Mouse (Mus musculus) CH12.LX (cell line): Measurements from ENCODE around the gene Sema3a. TPM values are rescaled to one million over a fixed set of nuclear protein-coding genes. Genes with fewer than 3 reads are reported as not detected.
A peak's percentile ranks its signal among the peaks of the same experiment; 100 is the strongest.

Experiments used
- DNase-seq: peaks from one replicate; pipeline ENCODE4 v3.0.0-alpha.2; 2013; ENCODE audit errors: extremely low read depth
- H3K27ac ChIP-seq: 2 replicates; pipeline ENCODE4 v1.5.1; 2012; ENCODE audit warnings: low read depth, mild to moderate bottlenecking, control low read depth, moderate library complexity; ENCODE audit not compliant: insufficient read depth
- H3K27me3 ChIP-seq: replicated peaks from 2 replicates; pipeline ENCODE3; 2012; ENCODE audit warnings: inconsistent platforms
- H3K36me3 ChIP-seq, 2 experiments: replicated peaks in 1 of 2; 2 replicates each; pipeline versions ENCODE3 to v1.6.1; 2012; ENCODE audit warnings: inconsistent platforms in 1 of 2, low read length in 1 of 2, mild to moderate bottlenecking in 1 of 2, mixed read lengths in 1 of 2, moderate library complexity in 1 of 2; ENCODE audit not compliant: control insufficient read depth in 1 of 2, insufficient read depth in 1 of 2
- H3K4me1 ChIP-seq, 2 experiments: 2 replicates each; pipeline ENCODE4 v1.6.1; 2012; ENCODE audit warnings: inconsistent platforms in 1 of 2, moderate library complexity in 1 of 2; ENCODE audit not compliant: insufficient read depth in 2 of 2, control insufficient read depth in 1 of 2
- H3K4me2 ChIP-seq: 2 replicates; pipeline ENCODE4 v1.6.1; 2012; ENCODE audit warnings: low read depth, mild to moderate bottlenecking, control low read depth; ENCODE audit not compliant: poor library complexity, insufficient read depth, severe bottlenecking
- H3K4me3 ChIP-seq, 3 experiments: fragments of 150-350 bp in 1 of 3; sonication (generic) in 1 of 3; replicated peaks in 1 of 3; 2 replicates each; pipeline versions ENCODE3 to v1.5.1; 2011 to 2012; ENCODE audit warnings: low read depth in 2 of 3, low read length in 2 of 3, mild to moderate bottlenecking in 2 of 3, moderate library complexity in 2 of 3, control low read depth in 1 of 3, improper control_type of control experiment in 1 of 3, inconsistent platforms in 1 of 3, mixed read lengths in 1 of 3; ENCODE audit not compliant: poor library complexity in 1 of 3
- H3K79me2 ChIP-seq: replicated peaks from 2 replicates; pipeline ENCODE4 v1.6.1; 2012; ENCODE audit warnings: mild to moderate bottlenecking, moderate library complexity; ENCODE audit not compliant: control insufficient read depth, poor library complexity, insufficient read depth, severe bottlenecking; ENCODE audit errors: extremely low read depth
- H3K9ac ChIP-seq: 2 replicates; pipeline ENCODE4 v1.6.1; 2012; ENCODE audit warnings: low read depth, mild to moderate bottlenecking, control low read depth, moderate library complexity; ENCODE audit not compliant: insufficient read depth
- H3K9me3 ChIP-seq: replicated peaks from 2 replicates; pipeline ENCODE3; 2012; ENCODE audit warnings: low read length, inconsistent platforms, mixed read lengths
- BHLHE40 ChIP-seq: IDR thresholded peaks from 2 replicates; pipeline ENCODE4 v1.6.1; 2011; ENCODE audit warnings: mild to moderate bottlenecking, low read depth, low read length, improper control_type of control experiment
- CHD1 ChIP-seq: IDR thresholded peaks from 2 replicates; pipeline ENCODE4 v1.6.1; 2012; ENCODE audit warnings: low read depth, low read length, improper control_type of control experiment, inconsistent platforms
- CHD2 ChIP-seq: IDR thresholded peaks from 2 replicates; pipeline ENCODE4 v1.6.1; 2011; ENCODE audit warnings: low read length, improper control_type of control experiment
- CTCF ChIP-seq, 2 experiments: IDR thresholded peaks in 1 of 2; conservative IDR thresholded peaks in 1 of 2; 2 replicates each; pipeline ENCODE4 v1.5.1; 2011 to 2012; ENCODE audit warnings: low read depth in 2 of 2, low read length in 2 of 2, improper control_type of control experiment in 1 of 2, inconsistent platforms in 1 of 2, mild to moderate bottlenecking in 1 of 2, moderate library complexity in 1 of 2
- ELF1 ChIP-seq: IDR thresholded peaks from 2 replicates; pipeline ENCODE4 v1.6.1; 2014; ENCODE audit warnings: low read depth, mild to moderate bottlenecking, inconsistent platforms, low read length, improper control_type of control experiment
- EP300 ChIP-seq: IDR thresholded peaks from 2 replicates; pipeline ENCODE4 v1.6.1; 2011; ENCODE audit warnings: low read length, improper control_type of control experiment
- ETS1 ChIP-seq: conservative IDR thresholded peaks from 2 replicates; pipeline ENCODE4 v1.6.1; 2012; ENCODE audit warnings: low read depth, mild to moderate bottlenecking, inconsistent platforms, low read length, improper control_type of control experiment, moderate library complexity
- GABPA ChIP-seq: IDR thresholded peaks from 2 replicates; pipeline ENCODE4 v1.6.1; 2012; ENCODE audit warnings: low read depth, low read length, improper control_type of control experiment, inconsistent platforms; ENCODE audit not compliant: insufficient replicate concordance
- HCFC1 ChIP-seq: IDR thresholded peaks from 2 replicates; pipeline ENCODE4 v1.6.1; 2012; ENCODE audit warnings: low read depth, mild to moderate bottlenecking, inconsistent platforms, low read length, improper control_type of control experiment
- IRF4 ChIP-seq: IDR thresholded peaks from 2 replicates; pipeline ENCODE4 v1.6.1; 2014; ENCODE audit warnings: low read depth, mild to moderate bottlenecking, inconsistent platforms, low read length, improper control_type of control experiment
- JUND ChIP-seq: conservative IDR thresholded peaks from 2 replicates; pipeline ENCODE4 v1.6.1; 2011; ENCODE audit warnings: low read depth, low read length, improper control_type of control experiment
- KAT2A ChIP-seq: IDR thresholded peaks from 2 replicates; pipeline ENCODE4 v1.6.1; 2012; ENCODE audit warnings: low read length, improper control_type of control experiment, inconsistent platforms; ENCODE audit not compliant: insufficient replicate concordance
- MAFK ChIP-seq: IDR thresholded peaks from 2 replicates; pipeline ENCODE4 v1.6.1; 2011; ENCODE audit warnings: low read length, improper control_type of control experiment; ENCODE audit not compliant: insufficient replicate concordance
- MAZ ChIP-seq: IDR thresholded peaks from 2 replicates; pipeline ENCODE4 v1.6.1; 2012; ENCODE audit warnings: low read depth, mild to moderate bottlenecking, inconsistent platforms, low read length, improper control_type of control experiment, moderate library complexity
- MEF2A ChIP-seq: IDR thresholded peaks from 2 replicates; pipeline ENCODE4 v1.6.1; 2014; ENCODE audit warnings: low read depth, mild to moderate bottlenecking, inconsistent platforms, low read length, improper control_type of control experiment, borderline replicate concordance
- MXI1 ChIP-seq: IDR thresholded peaks from 2 replicates; pipeline ENCODE4 v1.6.1; 2011; ENCODE audit warnings: mild to moderate bottlenecking, low read depth, low read length, improper control_type of control experiment
- NELFE ChIP-seq: IDR thresholded peaks from 2 replicates; pipeline ENCODE4 v1.6.1; 2011; ENCODE audit warnings: low read depth, low read length, improper control_type of control experiment
- NRF1 ChIP-seq: IDR thresholded peaks from 2 replicates; pipeline ENCODE4 v1.6.1; 2014; ENCODE audit warnings: low read depth, mild to moderate bottlenecking, inconsistent platforms, low read length, improper control_type of control experiment, moderate library complexity
- PAX5 ChIP-seq: IDR thresholded peaks from 2 replicates; pipeline ENCODE4 v1.6.1; 2012; ENCODE audit warnings: low read length, inconsistent platforms, mixed read lengths
- POLR2AphosphoS2 ChIP-seq: IDR thresholded peaks from 2 replicates; pipeline ENCODE4 v1.6.1; 2011; ENCODE audit warnings: low read depth, low read length, improper control_type of control experiment
- RAD21 ChIP-seq: IDR thresholded peaks from 2 replicates; pipeline ENCODE4 v1.6.1; 2011; ENCODE audit warnings: low read depth, mild to moderate bottlenecking, low read length, improper control_type of control experiment, moderate library complexity
- RCOR1 ChIP-seq: conservative IDR thresholded peaks from 2 replicates; pipeline ENCODE4 v1.6.1; 2012; ENCODE audit warnings: low read depth, mild to moderate bottlenecking, inconsistent platforms, low read length, improper control_type of control experiment
- SIN3A ChIP-seq: IDR thresholded peaks from 2 replicates; pipeline ENCODE4 v1.6.1; 2012; ENCODE audit warnings: low read length, improper control_type of control experiment, inconsistent platforms
- SMC3 ChIP-seq: IDR thresholded peaks from 2 replicates; pipeline ENCODE4 v1.6.1; 2011; ENCODE audit warnings: low read depth, low read length, improper control_type of control experiment
- TBP ChIP-seq: conservative IDR thresholded peaks from 2 replicates; pipeline ENCODE4 v1.6.1; 2011; ENCODE audit warnings: low read depth, low read length, improper control_type of control experiment
- TCF12 ChIP-seq: IDR thresholded peaks from 2 replicates; pipeline ENCODE4 v1.6.1; 2014; ENCODE audit warnings: low read depth, mild to moderate bottlenecking, inconsistent platforms, low read length, improper control_type of control experiment
- UBTF ChIP-seq: IDR thresholded peaks from 2 replicates; pipeline ENCODE4 v1.6.1; 2012; ENCODE audit warnings: low read depth, mild to moderate bottlenecking, inconsistent platforms, low read length, improper control_type of control experiment, moderate library complexity
- USF1 ChIP-seq: IDR thresholded peaks from 2 replicates; pipeline ENCODE4 v1.6.1; 2014; ENCODE audit warnings: low read depth, mild to moderate bottlenecking, inconsistent platforms, low read length, improper control_type of control experiment
- USF2 ChIP-seq: conservative IDR thresholded peaks from 2 replicates; pipeline ENCODE4 v1.6.1; 2011; ENCODE audit warnings: low read depth, low read length, improper control_type of control experiment
- ZMIZ1 ChIP-seq: IDR thresholded peaks from 2 replicates; pipeline ENCODE4 v1.6.1; 2012; ENCODE audit warnings: low read depth, mild to moderate bottlenecking, inconsistent platforms, low read length, improper control_type of control experiment
- dilution Hi-C: fragments of 300-500 bp; cut with MboI; formaldehyde crosslinking; loops from 2 replicates; pipeline ENCODE4 v1.14.3; 2020; ENCODE audit warnings: low sequenced_read_pairs; ENCODE audit not compliant: extremely low pct_unique_long_range_greater_than_20kb, extremely low pct_ligation_motif_present
- in situ Hi-C: fragments of 300-500 bp; cut with MboI; formaldehyde crosslinking; loops from 3 replicates; pipeline ENCODE4 v1.14.3; 2019; ENCODE audit warnings: low sequenced_read_pairs, low pct_ligation_motif_present, low pct_unique_long_range_greater_than_20kb, mixed read lengths
- polyA plus RNA-seq: library from polyadenylated mRNA; unstranded; fragments of >175 nt; gene quantifications from 2 replicates; pipeline ENCODE4 v1.2.1, GENCODE M21; 2012; ENCODE audit warnings: low read depth; ENCODE audit not compliant: insufficient read length
- total RNA-seq, 2 experiments: library from RNA; depleted of rRNA; stranded (reverse); fragments of 300-350 nt in 1 of 2; fragments of >200 nt in 1 of 2; gene quantifications; 2 replicates each; pipeline ENCODE4 v1.2.3; 2012 to 2014

Gene Sema3a
- total and polyA plus RNA-seq, 3 experiments: not detected

- no peak overlapping the region for H3K27ac ChIP-seq
- no peak for DNase-seq
- H3K4me1 ChIP-seq: no peaks in the 10 kb centered on the region
- H3K4me3 ChIP-seq: no peak overlapping the region
- no peaks in the 10 kb centered on the region for H3K79me2 ChIP-seq
- TF ChIP-seq MAFK: no peak
- no peak for TF ChIP-seq ZMIZ1
- TF ChIP-seq ELF1: no peak
- no peak for TF ChIP-seq CTCF (conservative IDR thresholded peaks at IDR 0.05 in 1 of 2, IDR thresholded peaks at IDR 0.05 in 1 of 2; ENCODE audit: low read depth in 2 of 2, low read length in 2 of 2)
- no peak for TF ChIP-seq IRF4
- TF ChIP-seq BHLHE40: no peak
- no peak for TF ChIP-seq USF2
- TF ChIP-seq PAX5: no peak
- TF ChIP-seq MXI1: no peak
- TF ChIP-seq CHD2: no peak
- no peak for TF ChIP-seq GABPA
- TF ChIP-seq ETS1: no peak
- no peak for TF ChIP-seq TBP
- no peak for TF ChIP-seq SMC3
- H3K4me2 ChIP-seq: no peak overlapping the region
- dilution Hi-C loops: no loop called here
- H3K9ac ChIP-seq: no peak overlapping the region
- H3K36me3 ChIP-seq: no peaks in the 10 kb centered on the region
- H3K27me3 ChIP-seq: no peaks in the 10 kb centered on the region
- peaks cover 33% of the 10 kb centered on the region for H3K9me3 ChIP-seq
- in situ Hi-C loops: no loop called here
These were observed 264.8 kb downstream of the Sema3a start for GRCm38 (mm10) chr5:13389995-13390394.

DNA sequence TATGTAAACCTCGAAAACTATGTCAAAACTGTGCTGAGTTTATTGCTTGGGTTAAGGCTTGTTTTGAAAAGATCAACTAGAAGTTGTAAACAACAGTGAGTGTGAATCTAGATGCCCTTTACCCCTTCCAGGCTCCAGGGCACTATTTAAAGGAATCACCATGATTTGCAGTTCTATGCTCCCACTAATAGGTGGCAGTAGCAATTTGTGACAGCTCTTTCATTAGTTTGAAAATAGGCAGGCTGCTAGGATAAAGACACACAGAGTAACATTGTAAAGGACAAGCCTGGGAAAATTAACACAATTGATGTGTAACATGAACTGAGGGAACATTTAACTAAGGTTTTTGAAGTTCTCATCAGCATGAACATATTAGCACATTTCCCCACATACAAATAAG is 280.2 kb downstream of the Sema3a start:
- in situ Hi-C loops: no loop called here
- Histone ChIP-seq H3K36me3 (no peaks in the 10 kb centered on the region), H3K9me3 (peaks cover 13% of the 10 kb centered on the region), H3K27me3 (no peaks in the 10 kb centered on the region), H3K79me2 (no peaks in the 10 kb centered on the region), H3K4me2 (no peak overlapping the region), H3K9ac (no peak overlapping the region), H3K4me1 (no peaks in the 10 kb centered on the region), H3K27ac (no peak overlapping the region), H3K4me3 (no peak overlapping the region)
- TF ChIP-seq POLR2AphosphoS2 (no peak), RAD21 (peak; percentile 57), ETS1 (no peak), MAZ (no peak), SIN3A (no peak), GABPA (no peak), RCOR1 (no peak), CHD2 (no peak), KAT2A (no peak), USF1 (no peak), TCF12 (no peak), PAX5 (no peak), CTCF (conservative IDR thresholded peaks at IDR 0.05 in 1 of 2, IDR thresholded peaks at IDR 0.05 in 1 of 2; ENCODE audit: low read depth in 2 of 2, low read length in 2 of 2) (peak in 1 of 2 experiments; percentile 60; a peak in 2 of 4 replicates), EP300 (no peak), CHD1 (no peak), BHLHE40 (no peak), SMC3 (peak; percentile 57), UBTF (no peak), TBP (no peak), MAFK (no peak), JUND (no peak), NELFE (no peak), MEF2A (no peak), NRF1 (no peak), HCFC1 (no peak), IRF4 (no peak), ZMIZ1 (no peak)
- dilution Hi-C loops: no loop called here
- DNase-seq: no peak
